Mouse (Mus musculus): ENCODE measurements around the gene Fut2. TPM values are rescaled to one million over a fixed set of nuclear protein-coding genes. Genes with fewer than 3 reads are reported as not detected.

Gene Fut2
- under 1 TPM; 0.47 to 0.78 TPM for total RNA-seq (2021)

GRCm38 (mm10) chr7:45666161-45666560, at the start of gene Fut2:
Fut2 (minus strand) TSS chr7:45666394.
- intact Hi-C loops (cut with DNase I), result no loop called here
- DNase-seq (ENCODE audit: low spot score), result no peak

- intact Hi-C loops (cut with DNase I), result loop anchor here (10.0 kb wide), 1 partner anchor 850 kb away; the partner anchor contains the start of gene Ptov1
- DNase-seq (ENCODE audit: low spot score), result peak; percentile 98
Observed at GRCm38 (mm10) chr7:45715090-45715708, 49.0 kb upstream of the Fut2 start, which contains the start of gene Rpl18. Rpl18 (plus strand) TSS chr7:45715457.

GRCm38 (mm10) chr7:45714630-45715089, 48.5 kb upstream of the Fut2 start:
- intact Hi-C loops (cut with DNase I), result loop anchor here (10.0 kb wide), 1 partner anchor 850 kb away; the partner anchor contains the start of gene Ptov1
- DNase-seq (ENCODE audit: low spot score), result no peak

- DNase-seq (ENCODE audit: low spot score), result no peak
- intact Hi-C loops (cut with DNase I), result loop anchor here (10.0 kb wide), 1 partner anchor 849 kb away; the partner anchor contains the start of gene Ptov1
Observed at GRCm38 (mm10) chr7:45713881-45714520, 47.8 kb upstream of the Fut2 start.

GRCm38 (mm10) chr7:45713396-45713795, 47.2 kb upstream of the Fut2 start:
- intact Hi-C loops (cut with DNase I), result loop anchor here (10.0 kb wide), 1 partner anchor 849 kb away; the partner anchor contains the start of gene Ptov1
- no peak for DNase-seq (ENCODE audit: low spot score)

- intact Hi-C loops (cut with DNase I), result loop anchor here (10.0 kb wide), 1 partner anchor 847 kb away; the partner anchor contains the start of gene Ptov1
- DNase-seq (ENCODE audit: low spot score), result peak; percentile 53
Observed at GRCm38 (mm10) chr7:45712022-45712757, 46.0 kb upstream of the Fut2 start.

- intact Hi-C loops (cut with DNase I), result loop anchor here (10.0 kb wide), 1 partner anchor 847 kb away; the partner anchor contains the start of gene Ptov1
- no peak for DNase-seq (ENCODE audit: low spot score)
Observed at GRCm38 (mm10) chr7:45711316-45712021, 45.3 kb upstream of the Fut2 start.

GRCm38 (mm10) chr7:45710477-45711191, 44.4 kb upstream of the Fut2 start:
- intact Hi-C loops (cut with DNase I), result loop anchor here (10.0 kb wide), 1 partner anchor 846 kb away; the partner anchor contains the start of gene Ptov1
- no peak for DNase-seq (ENCODE audit: low spot score)

GRCm38 (mm10) chr7:45709677-45710355, 43.6 kb upstream of the Fut2 start:
- no peak for DNase-seq (ENCODE audit: low spot score)
- intact Hi-C loops (cut with DNase I), result loop anchor here (10.0 kb wide), 1 partner anchor 845 kb away; the partner anchor contains the start of gene Ptov1

- DNase-seq (ENCODE audit: low spot score), result no peak
- intact Hi-C loops (cut with DNase I), result no loop called here
Observed at GRCm38 (mm10) chr7:45709036-45709435, 42.8 kb upstream of the Fut2 start.

- intact Hi-C loops (cut with DNase I), result no loop called here
- no peak for DNase-seq (ENCODE audit: low spot score)
Observed at GRCm38 (mm10) chr7:45708221-45708761, 42.1 kb upstream of the Fut2 start.

GRCm38 (mm10) chr7:45707375-45707967, 41.3 kb upstream of the Fut2 start:
- DNase-seq (ENCODE audit: low spot score), result peak; percentile 98
- intact Hi-C loops (cut with DNase I), result no loop called here

- peak; percentile 87 for DNase-seq (ENCODE audit: low spot score)
- intact Hi-C loops (cut with DNase I), result no loop called here
Observed at GRCm38 (mm10) chr7:45706721-45707241, 40.6 kb upstream of the Fut2 start.

- intact Hi-C loops (cut with DNase I), result no loop called here
- peak; percentile 91 for DNase-seq (ENCODE audit: low spot score)
Observed at GRCm38 (mm10) chr7:45705873-45706281, 39.7 kb upstream of the Fut2 start.

GRCm38 (mm10) chr7:45705443-45705864, 39.3 kb upstream of the Fut2 start:
- DNase-seq (ENCODE audit: low spot score), result no peak
- intact Hi-C loops (cut with DNase I), result no loop called here

- intact Hi-C loops (cut with DNase I), result no loop called here
- DNase-seq (ENCODE audit: low spot score), result peak; percentile 100
Observed at GRCm38 (mm10) chr7:45704730-45705442, 38.7 kb upstream of the Fut2 start, which contains the start of gene Dbp. Dbp (plus strand) TSS chr7:45705088.
